Mouse (Mus musculus) cerebellum, adult 2 months (tissue): ENCODE measurements around the gene Zfhx3. TPM values are rescaled to one million over a fixed set of nuclear protein-coding genes. Genes with fewer than 3 reads are reported as not detected.

Source experiments
- DNase-seq, 2 experiments: peaks; one replicate each; pipeline ENCODE4 v3.0.0; 2021
- H3K27ac ChIP-seq: fragments of 200-500 bp; 2 replicates; pipeline ENCODE4 v1.5.1; 2012; ENCODE audit warnings: low read length, control low read depth, inconsistent platforms; ENCODE audit not compliant: insufficient read depth
- H3K27me3 ChIP-seq: fragments of 200-500 bp; 2 replicates; pipeline ENCODE4 v1.6.1; 2012; ENCODE audit warnings: inconsistent platforms, mild to moderate bottlenecking, low read length, moderate library complexity; ENCODE audit not compliant: control insufficient read depth, insufficient read depth
- H3K4me1 ChIP-seq: fragments of 200-500 bp; 2 replicates; pipeline ENCODE4 v1.6.1; 2011; ENCODE audit warnings: low read length; ENCODE audit not compliant: control insufficient read depth, insufficient read depth
- H3K4me3 ChIP-seq: fragments of 200-500 bp; replicated peaks from 2 replicates; pipeline ENCODE3; 2011; ENCODE audit warnings: mild to moderate bottlenecking, low read depth, low read length, control low read depth; ENCODE audit not compliant: insufficient read depth
- CTCF ChIP-seq: fragments of 200-500 bp; IDR thresholded peaks from 2 replicates; pipeline ENCODE4 v1.5.1; 2011; ENCODE audit warnings: low read depth, mild to moderate bottlenecking, control low read depth, low read length, moderate library complexity, borderline replicate concordance; ENCODE audit not compliant: insufficient read depth
- POLR2A ChIP-seq: fragments of 200-500 bp; IDR thresholded peaks from 2 replicates; pipeline ENCODE4 v1.6.1; 2011; ENCODE audit warnings: low read length, control low read depth, borderline replicate concordance; ENCODE audit not compliant: insufficient read depth
- WGBS: fragments of 180-500 bp; shearing (Covaris S2); methylation state at CpG from one replicate; pipeline ENCODE4 v1.1.7; 2018; 5-methylcytosine and 5-hydroxymethylcytosine counted together
- polyA plus RNA-seq: library from polyadenylated mRNA; depleted of rRNA; stranded (reverse); fragments of >200 nt; gene quantifications from 2 replicates; pipeline ENCODE4 v1.2.3, GENCODE M21; 2012

Zfhx3 gene
- polyA plus RNA-seq, 1 experiment = 3.3 TPM

GRCm38 (mm10) chr8:108022404-108022803 is 80.0 kb downstream of the Zfhx3 start:
- TF ChIP-seq POLR2A (no peak), CTCF (no peak)
- WGBS = 91% methylated on average over 4 of the region's 4 CpGs
- Histone ChIP-seq H3K27ac (no peak overlapping the region), H3K4me3 (no peak overlapping the region), H3K27me3 (no peaks in the 10 kb centered on the region), H3K4me1 (no peaks in the 10 kb centered on the region; the same call in 1 of the 2 replicates)
- DNase-seq = no peak

GRCm38 (mm10) chr8:108024331-108024730 is 81.9 kb downstream of the Zfhx3 start:
- no peak for DNase-seq
- no peak for TF ChIP-seq POLR2A
- no peak for TF ChIP-seq CTCF
- 17% methylated on average over 4 of the region's 4 CpGs for WGBS
- Histone ChIP-seq H3K27ac (no peak overlapping the region), H3K4me3 (no peak overlapping the region), H3K4me1 (no peaks in the 10 kb centered on the region; the same call in 1 of the 2 replicates), H3K27me3 (no peaks in the 10 kb centered on the region)

- Histone ChIP-seq H3K4me3 (no peak overlapping the region), H3K4me1 (no peaks in the 10 kb centered on the region; the same call in 1 of the 2 replicates), H3K27me3 (no peaks in the 10 kb centered on the region), H3K27ac (no peak overlapping the region)
- TF ChIP-seq POLR2A (no peak), CTCF (no peak; the same call in 1 of the 2 replicates)
- no peak for DNase-seq
- 93% methylated on average over 2 of the region's 2 CpGs for WGBS
Observed at GRCm38 (mm10) chr8:108025249-108025648, 82.8 kb downstream of the Zfhx3 start.

GRCm38 (mm10) chr8:108026557-108027440 is 84.4 kb downstream of the Zfhx3 start:
- no peak for TF ChIP-seq POLR2A
- no peak for TF ChIP-seq CTCF
- no peak overlapping the region for H3K4me3 ChIP-seq
- no peak overlapping the region for H3K27ac ChIP-seq
- no peaks in the 10 kb centered on the region; the same call in 1 of the 2 replicates for H3K4me1 ChIP-seq
- DNase-seq = no peak
- WGBS = 62% methylated on average over 11 of the region's 11 CpGs
- H3K27me3 ChIP-seq = no peaks in the 10 kb centered on the region

- H3K27ac ChIP-seq = no peak overlapping the region
- WGBS = 17% methylated on average over 20 of the region's 20 CpGs
- TF ChIP-seq POLR2A (no peak), CTCF (no peak)
Observed at GRCm38 (mm10) chr8:108027561-108028025, 85.1 kb downstream of the Zfhx3 start.

GRCm38 (mm10) chr8:108028440-108028839 is 86.0 kb downstream of the Zfhx3 start:
- Histone ChIP-seq H3K27me3 (no peaks in the 10 kb centered on the region; the same call in 1 of the 2 replicates), H3K4me3 (no peak overlapping the region), H3K27ac (no peak overlapping the region), H3K4me1 (no peaks in the 10 kb centered on the region; the same call in 1 of the 2 replicates)
- TF ChIP-seq CTCF (no peak), POLR2A (no peak)
- 64% methylated on average over 8 of the region's 8 CpGs for WGBS
- no peak for DNase-seq

More at GRCm38 (mm10) chr8:108027561-108028025, 85.1 kb downstream of the Zfhx3 start:
- no peaks in the 10 kb centered on the region; the same call in 1 of the 2 replicates for H3K4me1 ChIP-seq
- no peaks in the 10 kb centered on the region; the same call in 1 of the 2 replicates for H3K27me3 ChIP-seq
- H3K4me3 ChIP-seq = no peak overlapping the region
- DNase-seq = no peak

GRCm38 (mm10) chr8:108031159-108031558 is 88.7 kb downstream of the Zfhx3 start:
- WGBS = 92% methylated on average over 3 of the region's 3 CpGs

More at GRCm38 (mm10) chr8:108031159-108031558, 88.7 kb downstream of the Zfhx3 start:
- H3K27ac ChIP-seq = no peak overlapping the region
- no peaks in the 10 kb centered on the region for H3K4me1 ChIP-seq
- no peak overlapping the region for H3K4me3 ChIP-seq
- no peak for TF ChIP-seq POLR2A
- no peak for TF ChIP-seq CTCF
- no peaks in the 10 kb centered on the region; the same call in 1 of the 2 replicates for H3K27me3 ChIP-seq
- DNase-seq = no peak
